Mouse (Mus musculus): ENCODE data around the gene Foxc2. TPM values are rescaled to one million over a fixed set of nuclear protein-coding genes. Genes with fewer than 3 reads are reported as not detected.
A peak's percentile ranks its signal among the peaks of the same experiment; 100 is the strongest.

Gene Foxc2
- total RNA-seq, 1 experiment: 0.27 TPM

- Histone ChIP-seq H3K4me3 (ENCODE audit: insufficient read depth in 1 of 2, low read depth in 1 of 2, low read length in 2 of 2, poor library complexity in 1 of 2, severe bottlenecking in 1 of 2) (peak overlapping the region in 1 of 2 experiments; percentile 67; a peak in 1 of 4 replicates), H3K9me3 (ENCODE audit: control insufficient read depth, insufficient read depth, low read depth, low read length) (no peaks in the 10 kb centered on the region), H3K9ac (ENCODE audit: insufficient read depth, low read depth, low read length, poor library complexity, severe bottlenecking) (no peak overlapping the region), H3K36me3 (ENCODE audit: control insufficient read depth, insufficient read depth, low read length, poor library complexity, severe bottlenecking) (no peaks in the 10 kb centered on the region), H3K27ac (ENCODE audit: insufficient read depth, low read depth, low read length, poor library complexity, severe bottlenecking) (no peak overlapping the region), H3K4me1 (ENCODE audit: control insufficient read depth in 2 of 2, insufficient read depth in 2 of 2, low read length in 2 of 2, poor library complexity in 1 of 2) (peaks cover 0 to 4% of the 10 kb centered on the region in 2 experiments; a peak in 1 of 4 replicates)
- no peak for DNase-seq (ENCODE audit: low read depth, low spot score)
- in situ Hi-C loops (cut with MboI; ENCODE audit: low sequenced_read_pairs in 2 of 2, unreplicated experiment in 2 of 2): loop anchor here (5.0 to 10.0 kb wide), 2 partner anchors 35 to 258 kb away; partner anchors contain the start of gene Foxc2 (in 2 of the 2)
- TF ChIP-seq MAFK (IDR thresholded peaks at IDR 0.05; ENCODE audit: insufficient read depth, low read depth, low read length) (no peak), ZC3H11A (IDR thresholded peaks at IDR 0.05; ENCODE audit: borderline replicate concordance, low read depth, low read length) (no peak), HCFC1 (IDR thresholded peaks at IDR 0.05; ENCODE audit: borderline replicate concordance, insufficient read depth, low read length) (0 out of 2 replicates have a peak, but pooled peaks have one; percentile 20), CHD2 (IDR thresholded peaks at IDR 0.05; ENCODE audit: low read depth, low read length) (no peak), ZNF384 (IDR thresholded peaks at IDR 0.05; ENCODE audit: low read depth, low read length) (no peak)
Observed at GRCm38 (mm10) chr8:121082218-121083092, 33.5 kb upstream of the Foxc2 start.

- Histone ChIP-seq H3K4me1 (ENCODE audit: control insufficient read depth in 2 of 2, insufficient read depth in 2 of 2, low read length in 2 of 2, poor library complexity in 1 of 2) (peaks cover 0 to 4% of the 10 kb centered on the region in 2 experiments; a peak in 1 of 4 replicates), H3K36me3 (ENCODE audit: control insufficient read depth, insufficient read depth, low read length, poor library complexity, severe bottlenecking) (no peaks in the 10 kb centered on the region), H3K4me3 (ENCODE audit: insufficient read depth in 1 of 2, low read depth in 1 of 2, low read length in 2 of 2, poor library complexity in 1 of 2, severe bottlenecking in 1 of 2) (peak overlapping the region; percentile 52 to 67), H3K27ac (ENCODE audit: insufficient read depth, low read depth, low read length, poor library complexity, severe bottlenecking) (no peak overlapping the region), H3K9ac (ENCODE audit: insufficient read depth, low read depth, low read length, poor library complexity, severe bottlenecking) (no peak overlapping the region; the same call in 1 of the 2 replicates), H3K9me3 (ENCODE audit: control insufficient read depth, insufficient read depth, low read depth, low read length) (no peaks in the 10 kb centered on the region)
- no peak for TF ChIP-seq HCFC1 (IDR thresholded peaks at IDR 0.05; ENCODE audit: borderline replicate concordance, insufficient read depth, low read length)
- no peak for DNase-seq (ENCODE audit: low read depth, low spot score)
- in situ Hi-C loops (cut with MboI; ENCODE audit: low sequenced_read_pairs in 2 of 2, unreplicated experiment in 2 of 2): loop anchor here (5.0 to 10.0 kb wide), 2 partner anchors 34 to 259 kb away; partner anchors contain the start of gene Foxc2 (in 2 of the 2)
Observed at GRCm38 (mm10) chr8:121083093-121083935, 32.7 kb upstream of the Foxc2 start.

DNA sequence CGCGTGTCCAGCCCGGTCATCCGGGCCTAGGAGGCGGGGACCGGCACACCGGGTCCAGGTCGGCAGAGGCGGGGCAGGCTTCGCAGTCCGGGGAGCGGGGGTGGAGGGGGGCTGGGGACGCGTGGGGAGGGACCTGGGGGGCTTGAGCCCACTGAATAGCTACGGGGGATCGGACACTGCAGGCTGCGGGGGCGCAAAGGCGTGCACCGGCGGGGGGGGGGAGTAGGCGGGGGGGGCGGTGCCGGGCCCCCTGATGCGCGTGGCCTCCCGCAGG, 32.1 kb upstream of the Foxc2 start:
- Histone ChIP-seq H3K4me1 (ENCODE audit: control insufficient read depth in 2 of 2, insufficient read depth in 2 of 2, low read length in 2 of 2, poor library complexity in 1 of 2) (peaks cover 0 to 4% of the 10 kb centered on the region in 2 experiments; a peak in 1 of 4 replicates), H3K27ac (ENCODE audit: insufficient read depth, low read depth, low read length, poor library complexity, severe bottlenecking) (no peak overlapping the region), H3K9ac (ENCODE audit: insufficient read depth, low read depth, low read length, poor library complexity, severe bottlenecking) (no peak overlapping the region), H3K4me3 (ENCODE audit: insufficient read depth in 1 of 2, low read depth in 1 of 2, low read length in 2 of 2, poor library complexity in 1 of 2, severe bottlenecking in 1 of 2) (peak overlapping the region; percentile 52 to 67), H3K36me3 (ENCODE audit: control insufficient read depth, insufficient read depth, low read length, poor library complexity, severe bottlenecking) (no peaks in the 10 kb centered on the region), H3K9me3 (ENCODE audit: control insufficient read depth, insufficient read depth, low read depth, low read length) (no peaks in the 10 kb centered on the region)
- TF ChIP-seq ZC3H11A (IDR thresholded peaks at IDR 0.05; ENCODE audit: borderline replicate concordance, low read depth, low read length) (no peak), MAFK (IDR thresholded peaks at IDR 0.05; ENCODE audit: insufficient read depth, low read depth, low read length) (no peak), ZNF384 (IDR thresholded peaks at IDR 0.05; ENCODE audit: low read depth, low read length) (no peak), HCFC1 (IDR thresholded peaks at IDR 0.05; ENCODE audit: borderline replicate concordance, insufficient read depth, low read length) (no peak), CHD2 (IDR thresholded peaks at IDR 0.05; ENCODE audit: low read depth, low read length) (no peak)
- in situ Hi-C loops (cut with MboI; ENCODE audit: low sequenced_read_pairs in 2 of 2, unreplicated experiment in 2 of 2): loop anchor here (5.0 to 10.0 kb wide), 2 partner anchors 33 to 259 kb away; partner anchors contain the start of gene Foxc2 (in 2 of the 2)
- no peak for DNase-seq (ENCODE audit: low read depth, low spot score)

DNA sequence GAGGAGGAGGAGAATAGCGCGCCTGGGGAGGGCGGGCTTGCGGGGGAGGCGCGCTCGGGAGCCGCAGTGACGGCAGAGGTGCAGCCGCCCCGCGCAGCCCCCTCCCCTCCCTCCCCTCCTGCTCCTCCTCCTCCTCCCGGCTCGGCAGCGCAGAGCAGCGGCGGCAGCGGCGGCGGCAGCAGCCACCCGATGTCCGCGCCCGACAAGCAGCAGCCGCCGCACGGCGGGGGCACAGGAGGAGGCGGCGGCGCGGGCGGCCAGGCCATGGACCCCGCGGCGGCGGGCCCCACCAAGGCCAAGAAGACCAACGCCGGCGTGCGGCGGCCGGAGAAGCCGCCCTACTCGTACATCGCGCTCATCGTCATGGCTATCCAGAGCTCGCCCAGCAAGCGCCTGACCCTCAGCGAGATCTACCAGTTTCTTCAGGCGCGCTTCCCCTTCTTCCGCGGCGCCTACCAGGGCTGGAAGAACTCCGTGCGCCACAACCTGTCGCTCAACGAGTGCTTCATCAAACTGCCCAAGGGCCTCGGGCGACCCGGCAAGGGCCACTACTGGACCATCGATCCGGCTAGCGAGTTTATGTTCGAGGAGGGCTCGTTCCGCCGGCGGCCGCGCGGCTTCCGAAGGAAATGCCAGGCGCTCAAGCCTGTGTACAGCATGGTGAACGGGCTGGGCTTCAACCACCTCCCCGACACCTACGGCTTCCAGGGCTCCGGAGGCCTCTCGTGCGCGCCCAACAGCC, 31.6 kb upstream of the Foxc2 start, which contains the start of gene Foxf1:
TSS of gene Foxf1 (plus strand) at position 177 of the 742 bp plus-strand sequence.
- no peak within 1 kb of the TSS for H3K27ac ChIP-seq (ENCODE audit: insufficient read depth, low read depth, low read length, poor library complexity, severe bottlenecking)
- no peaks in the 10 kb centered on the region for H3K9me3 ChIP-seq (ENCODE audit: control insufficient read depth, insufficient read depth, low read depth, low read length)
- peaks cover 0 to 4% of the 10 kb centered on the region in 2 experiments; a peak in 1 of 4 replicates for H3K4me1 ChIP-seq (ENCODE audit: control insufficient read depth in 2 of 2, insufficient read depth in 2 of 2, low read length in 2 of 2, poor library complexity in 1 of 2)
- DNase-seq (ENCODE audit: low read depth, low spot score): no peak
- in situ Hi-C loops (cut with MboI; ENCODE audit: low sequenced_read_pairs in 2 of 2, unreplicated experiment in 2 of 2): loop anchor here (5.0 to 10.0 kb wide), 2 partner anchors 33 to 260 kb away; partner anchors contain the start of gene Foxc2 (in 2 of the 2)
- no peak for TF ChIP-seq CHD2 (IDR thresholded peaks at IDR 0.05; ENCODE audit: low read depth, low read length)
- TF ChIP-seq ZC3H11A (IDR thresholded peaks at IDR 0.05; ENCODE audit: borderline replicate concordance, low read depth, low read length): no peak
- TF ChIP-seq MAFK (IDR thresholded peaks at IDR 0.05; ENCODE audit: insufficient read depth, low read depth, low read length): no peak
- no peak for TF ChIP-seq HCFC1 (IDR thresholded peaks at IDR 0.05; ENCODE audit: borderline replicate concordance, insufficient read depth, low read length)
- TF ChIP-seq ZNF384 (IDR thresholded peaks at IDR 0.05; ENCODE audit: low read depth, low read length): no peak
- no peaks in the 10 kb centered on the region for H3K36me3 ChIP-seq (ENCODE audit: control insufficient read depth, insufficient read depth, low read length, poor library complexity, severe bottlenecking)
- no peak within 1 kb of the TSS; the same call in 1 of the 2 replicates for H3K9ac ChIP-seq (ENCODE audit: insufficient read depth, low read depth, low read length, poor library complexity, severe bottlenecking)
- H3K4me3 ChIP-seq (ENCODE audit: insufficient read depth in 1 of 2, low read depth in 1 of 2, low read length in 2 of 2, poor library complexity in 1 of 2, severe bottlenecking in 1 of 2): peak within 1 kb of the TSS; percentile 52 to 67

Data from ES-E14 (cell line).